Mouse (Mus musculus): ENCODE data around the gene Kir3dl2. TPM values are rescaled to one million over a fixed set of nuclear protein-coding genes. Genes with fewer than 3 reads are reported as not detected.

Kir3dl2 gene
- polyA plus RNA-seq (2012; rRNA removed): 0.05 and 0.10 TPM in 2 replicates

DNA sequence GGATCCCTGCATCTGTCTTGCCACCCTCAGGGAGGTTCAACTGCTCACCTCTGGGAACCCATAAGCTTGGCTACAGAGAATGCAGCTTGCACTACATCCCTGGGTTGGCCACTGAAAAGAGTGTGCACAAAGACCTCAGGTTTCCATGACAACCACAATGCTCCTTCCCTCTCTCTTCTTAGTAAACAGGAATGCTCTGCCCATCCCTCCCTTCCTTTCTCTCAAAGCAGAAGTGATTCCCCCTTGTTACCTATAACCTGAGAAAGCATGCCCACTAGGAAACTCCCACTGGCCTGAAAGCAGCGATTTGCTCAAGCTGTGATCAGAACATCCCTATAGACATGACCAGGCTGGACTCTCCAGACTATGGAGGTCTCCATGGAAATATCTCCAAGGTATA lies at the start of gene Kir3dl2:
Kir3dl2 (minus strand) TSS at position 101 of the 400 bp plus-strand sequence.

DNA sequence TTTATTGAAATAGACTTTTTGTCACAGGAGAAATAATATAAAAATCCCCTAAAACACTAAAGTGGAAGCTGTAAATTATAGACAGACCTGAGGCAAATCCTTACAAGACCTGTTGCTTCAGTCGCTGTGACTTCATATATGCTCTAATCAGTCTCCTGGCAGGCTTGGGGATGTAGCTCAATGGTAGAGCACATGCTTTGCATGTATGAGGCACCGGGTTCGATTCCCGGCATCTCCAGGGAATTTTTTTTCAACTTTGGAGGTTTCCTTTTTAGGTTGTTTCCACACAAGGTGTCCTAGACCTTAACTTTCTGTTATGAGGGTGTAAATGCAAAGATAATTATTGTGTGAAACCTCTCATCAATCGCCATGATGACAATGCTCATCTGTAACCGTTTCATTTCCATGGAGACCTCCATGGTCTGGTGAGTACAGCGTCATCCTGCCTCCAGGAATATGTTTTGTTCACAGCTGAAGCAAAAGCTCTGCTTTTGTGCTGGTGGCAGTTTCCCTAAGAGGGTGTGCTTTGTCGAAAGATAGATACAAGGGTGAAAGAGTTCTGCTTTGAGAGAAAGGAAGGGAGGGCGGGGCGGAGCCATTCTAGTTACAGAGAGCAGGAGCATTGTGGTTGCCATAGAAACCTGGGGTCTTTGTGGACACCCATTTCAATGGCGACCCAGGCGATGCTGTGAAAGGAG lies 46.5 kb upstream of the Kir3dl2 start, which contains the start of gene Tceal3:
Tceal3 (plus strand) TSS at position 644 of the 698 bp plus-strand sequence.

DNA sequence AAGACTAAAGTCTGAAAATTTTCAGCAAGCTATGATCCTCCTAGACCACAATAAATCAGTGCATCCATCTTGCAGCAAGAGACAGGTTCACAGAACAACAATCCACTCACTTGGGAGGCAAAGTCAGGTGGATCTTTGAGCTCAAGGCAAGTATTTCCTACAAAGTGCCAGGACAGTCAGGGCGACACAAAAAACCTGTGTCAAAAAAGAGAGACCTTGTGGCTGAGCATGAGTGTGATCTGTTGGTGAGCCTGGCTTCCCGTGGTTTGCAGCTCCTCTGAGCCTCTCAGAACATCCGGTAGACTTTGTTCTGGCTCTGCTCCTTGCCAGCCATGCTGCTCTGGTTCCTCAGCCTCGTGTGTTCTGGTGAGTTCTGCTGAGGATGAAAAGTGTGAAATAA lies 26.2 kb downstream of the Kir3dl2 start, which contains the start of gene Kir3dl1:
Kir3dl1 (plus strand) TSS at position 301 of the 400 bp plus-strand sequence.

Other genes with a start within 250 kb of the Kir3dl2 start
- gene Kir3dl1, start 26.1 kb downstream of the Kir3dl2 start, polyA plus RNA-seq (2012; rRNA removed): not detected in 2 replicates
- gene Tceal3, start 46.8 kb upstream of the Kir3dl2 start, polyA plus RNA-seq (2012; rRNA removed): 93.6 and 99.4 TPM in 2 replicates
- 10.7 and 11.6 TPM in 2 replicates for gene Tceal1, start 163.9 kb upstream of the Kir3dl2 start, polyA plus RNA-seq (2012; rRNA removed)
- 452 and 468 TPM in 2 replicates for gene Morf4l2, start 199.6 kb upstream of the Kir3dl2 start, polyA plus RNA-seq (2012; rRNA removed)
- not detected in 2 replicates for gene Glra4, start 236.1 kb upstream of the Kir3dl2 start, polyA plus RNA-seq (2012; rRNA removed)

Data from central nervous system, embryonic 14 days (tissue).